Mouse (Mus musculus) T-helper 17 cell (primary cell): Measurements from ENCODE around the gene Tbx21.

Experiments used
- in situ Hi-C, 2 experiments: fragments of 300-600 bp; cut with MboI, MseI; formaldehyde crosslinking; loops; 1 replicate in 1 of 2; 2 replicates in 1 of 2; pipeline ENCODE4 v1.15.1; 2025; ENCODE audit warnings: high pct_unique_total_duplicates in 2 of 2

Tbx21 gene

GRCm38 (mm10) chr11:97138554-97139226 is 23.6 kb upstream of the Tbx21 start:
- in situ Hi-C loops, result loop anchor here in 1 of 2 experiments (25.0 kb wide), 2 partner anchors 676 to 1649 kb away; partner anchors contain the start of genes Msl1, Nr1d1 and Skap1

GRCm38 (mm10) chr11:97133270-97133669 is 18.1 kb upstream of the Tbx21 start:
- in situ Hi-C loops, result loop anchor here in 1 of 2 experiments (25.0 kb wide), 2 partner anchors 671 to 1654 kb away; partner anchors contain the start of genes Msl1, Nr1d1 and Skap1

- in situ Hi-C loops, result loop anchor here in 1 of 2 experiments (25.0 kb wide), 2 partner anchors 670 to 1655 kb away; partner anchors contain the start of genes Msl1, Nr1d1 and Skap1
Measured at GRCm38 (mm10) chr11:97132185-97132584, 17.1 kb upstream of the Tbx21 start.

GRCm38 (mm10) chr11:97131683-97132082 is 16.6 kb upstream of the Tbx21 start:
- in situ Hi-C loops, result loop anchor here in 1 of 2 experiments (25.0 kb wide), 2 partner anchors 669 to 1656 kb away; partner anchors contain the start of genes Msl1, Nr1d1 and Skap1

GRCm38 (mm10) chr11:97130318-97130717 is 15.2 kb upstream of the Tbx21 start:
- in situ Hi-C loops, result loop anchor here in 1 of 2 experiments (25.0 kb wide), 2 partner anchors 668 to 1657 kb away; partner anchors contain the start of genes Msl1, Nr1d1 and Skap1

- in situ Hi-C loops, result loop anchor here in 1 of 2 experiments (25.0 kb wide), 2 partner anchors 667 to 1658 kb away; partner anchors contain the start of genes Msl1, Nr1d1 and Skap1
Measured at GRCm38 (mm10) chr11:97128956-97129355, 13.8 kb upstream of the Tbx21 start.

- in situ Hi-C loops, result loop anchor here in 1 of 2 experiments (25.0 kb wide), 2 partner anchors 665 to 1660 kb away; partner anchors contain the start of genes Msl1, Nr1d1 and Skap1
Measured at GRCm38 (mm10) chr11:97127470-97128223, 12.5 kb upstream of the Tbx21 start.

GRCm38 (mm10) chr11:97126645-97127468 is 11.7 kb upstream of the Tbx21 start:
- in situ Hi-C loops, result loop anchor here in 1 of 2 experiments (25.0 kb wide), 2 partner anchors 665 to 1660 kb away; partner anchors contain the start of genes Msl1, Nr1d1 and Skap1

GRCm38 (mm10) chr11:97124266-97125036 is 9.3 kb upstream of the Tbx21 start:
- in situ Hi-C loops, result loop anchor here in 1 of 2 experiments (25.0 kb wide), 2 partner anchors 662 to 1663 kb away; partner anchors contain the start of genes Msl1, Nr1d1 and Skap1

- in situ Hi-C loops, result no loop called here
Measured at GRCm38 (mm10) chr11:97123282-97123890, 8.3 kb upstream of the Tbx21 start.

- in situ Hi-C loops, result no loop called here
Measured at GRCm38 (mm10) chr11:97120641-97121040, 5.5 kb upstream of the Tbx21 start.

- in situ Hi-C loops, result no loop called here
Measured at GRCm38 (mm10) chr11:97120221-97120620, 5.1 kb upstream of the Tbx21 start.

- in situ Hi-C loops, result no loop called here
Measured at GRCm38 (mm10) chr11:97115797-97116196, 666 bp upstream of the Tbx21 start.

GRCm38 (mm10) chr11:97112519-97113125 is 2.5 kb downstream of the Tbx21 start:
- in situ Hi-C loops, result loop anchor here (5.0 kb wide), 1 partner anchor 35 kb away; no protein-coding TSS in a partner anchor

- in situ Hi-C loops, result no loop called here
Measured at GRCm38 (mm10) chr11:97108976-97109375, 6.2 kb downstream of the Tbx21 start.

- in situ Hi-C loops, result no loop called here
Measured at GRCm38 (mm10) chr11:97104091-97104483, 11.0 kb downstream of the Tbx21 start.

GRCm38 (mm10) chr11:97103163-97104090 is 11.7 kb downstream of the Tbx21 start:
- in situ Hi-C loops, result no loop called here

- in situ Hi-C loops, result no loop called here
Measured at GRCm38 (mm10) chr11:97101722-97102121, 13.4 kb downstream of the Tbx21 start.
